Mouse (Mus musculus) heart, adult 2 months (tissue): ENCODE measurements around the gene Nthl1. TPM values are rescaled to one million over a fixed set of nuclear protein-coding genes. Genes with fewer than 3 reads are reported as not detected.

Source experiments
- DNase-seq, 2 experiments: peaks; one replicate each; pipeline ENCODE4 v3.0.0; 2021
- H3K27ac ChIP-seq: fragments of 200-600 bp; 2 replicates; pipeline ENCODE4 v1.8.1; 2022
- H3K27me3 ChIP-seq: fragments of 200-500 bp; 2 replicates; pipeline ENCODE4 v1.6.1; 2012; ENCODE audit warnings: mild to moderate bottlenecking, low read length, inconsistent platforms, mixed read lengths; ENCODE audit not compliant: control insufficient read depth, insufficient read depth
- H3K36me3 ChIP-seq: fragments of 200-500 bp; 2 replicates; pipeline ENCODE4 v1.6.1; 2012; ENCODE audit warnings: low read length, inconsistent platforms; ENCODE audit not compliant: control insufficient read depth, insufficient read depth
- H3K4me1 ChIP-seq: fragments of 200-500 bp; 2 replicates; pipeline ENCODE4 v1.6.1; 2011; ENCODE audit warnings: low read length; ENCODE audit not compliant: control insufficient read depth, insufficient read depth
- H3K4me3 ChIP-seq: fragments of 200-600 bp; 2 replicates; pipeline ENCODE4 v1.8.1; 2022
- H3K79me2 ChIP-seq: fragments of 200-500 bp; replicated peaks from 2 replicates; pipeline ENCODE4 v1.6.1; 2012; ENCODE audit warnings: mild to moderate bottlenecking, inconsistent platforms, low read length, moderate library complexity, mixed read lengths; ENCODE audit not compliant: control insufficient read depth, insufficient read depth
- H3K9ac ChIP-seq: fragments of 200-500 bp; 2 replicates; pipeline ENCODE4 v1.6.1; 2012; ENCODE audit warnings: low read depth, mild to moderate bottlenecking, control low read depth, inconsistent platforms, low read length, mixed read lengths
- CTCF ChIP-seq: fragments of 200-600 bp; IDR thresholded peaks from 2 replicates; pipeline ENCODE4 v1.8.1; 2022; ENCODE audit warnings: antibody characterized with exemption, mild to moderate bottlenecking, moderate library complexity
- EP300 ChIP-seq: fragments of 200-500 bp; IDR thresholded peaks from 2 replicates; pipeline ENCODE4 v1.6.1; 2011; ENCODE audit warnings: low read depth, low read length, control low read depth; ENCODE audit not compliant: insufficient read depth
- POLR2A ChIP-seq: fragments of 200-500 bp; IDR thresholded peaks from 2 replicates; pipeline ENCODE4 v1.6.1; 2011; ENCODE audit warnings: mild to moderate bottlenecking, low read depth, low read length, control low read depth; ENCODE audit not compliant: insufficient read depth
- WGBS: fragments of 180-500 bp; shearing (Covaris S2); methylation state at CpG from one replicate; pipeline ENCODE4 v1.1.7; 2018; 5-methylcytosine and 5-hydroxymethylcytosine counted together
- intact Hi-C: fragments of 180-260 bp; cut with DNase I; formaldehyde crosslinking; loops from one replicate; pipeline ENCODE4 v1.15.1; 2025
- polyA plus RNA-seq: library from polyadenylated mRNA; depleted of rRNA; stranded (reverse); fragments of >200 nt; gene quantifications from 2 replicates; pipeline ENCODE4 v1.2.3, GENCODE M21; 2012
- total RNA-seq, 2 experiments: library from RNA; stranded (reverse); gene quantifications; 2 replicates each; pipeline ENCODE4 v1.2.3; 2021

Nthl1 gene
- total and polyA plus RNA-seq, 3 experiments = 2.9 to 7.0 (median 3.4) TPM

GRCm38 (mm10) chr17:24648731-24649377, 16.4 kb downstream of the Nthl1 start:
- peak in 1 of 2 experiments; percentile 45 for DNase-seq

DNA sequence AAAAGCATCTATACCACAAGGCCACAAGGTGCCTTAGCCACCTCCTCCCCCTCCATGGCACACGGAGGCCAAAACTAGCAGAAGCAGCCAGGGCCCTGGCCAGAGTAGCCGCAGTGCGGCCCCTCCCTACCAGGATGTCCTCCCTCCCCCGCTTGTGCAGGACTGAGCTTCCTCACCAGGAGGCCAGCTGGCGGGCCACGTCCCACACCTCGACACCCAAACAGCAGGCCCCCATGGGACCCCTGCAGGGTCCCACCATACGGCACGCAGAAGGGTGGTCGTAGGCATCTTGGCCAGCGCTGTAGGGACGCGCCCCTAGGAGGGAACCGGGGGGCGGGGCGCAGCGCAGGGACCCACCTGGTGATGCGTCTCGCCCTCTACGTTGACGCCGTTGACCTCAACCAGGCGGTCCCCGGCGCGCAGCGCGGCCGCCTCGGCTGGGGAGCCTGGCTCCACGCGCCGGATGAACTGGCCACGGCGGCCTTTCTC, 17.1 kb downstream of the Nthl1 start:
- WGBS = under 1% methylated on average over 35 of the region's 35 CpGs
- intact Hi-C loops = loop anchor here (1.0 to 10.0 kb wide), 4 partner anchors 17 to 425 kb away; partner anchors contain the start of genes Nthl1, Traf7 and Tsc2
- H3K27ac ChIP-seq = peak overlapping the region; percentile 98
- peak overlapping the region; percentile 99 for H3K9ac ChIP-seq
- no peaks in the 10 kb centered on the region for H3K36me3 ChIP-seq
- DNase-seq = peak; percentile 80 to 82
- TF ChIP-seq POLR2A (0 out of 2 replicates have a peak, but pooled peaks have one; percentile 35), EP300 (no peak), CTCF (peak; percentile 43)
- H3K4me3 ChIP-seq = peak overlapping the region; percentile 97
- H3K4me1 ChIP-seq = peaks cover 12% of the 10 kb centered on the region
- peaks cover 3% of the 10 kb centered on the region for H3K79me2 ChIP-seq
- no peaks in the 10 kb centered on the region for H3K27me3 ChIP-seq

More at GRCm38 (mm10) chr17:24648731-24649377, 16.4 kb downstream of the Nthl1 start:
- Histone ChIP-seq H3K79me2 (peaks cover 3% of the 10 kb centered on the region), H3K9ac (peak overlapping the region; percentile 99), H3K4me3 (peak overlapping the region; percentile 97), H3K4me1 (peaks cover 11% of the 10 kb centered on the region), H3K27me3 (no peaks in the 10 kb centered on the region), H3K36me3 (no peaks in the 10 kb centered on the region), H3K27ac (peak overlapping the region; percentile 98)
- TF ChIP-seq CTCF (peak; percentile 10; the same call in 1 of the 2 replicates), EP300 (no peak)
- WGBS = 48% methylated on average over 10 of the region's 10 CpGs
- intact Hi-C loops = loop anchor here (10.0 kb wide), 1 partner anchor 426 kb away; no protein-coding TSS in a partner anchor

DNA sequence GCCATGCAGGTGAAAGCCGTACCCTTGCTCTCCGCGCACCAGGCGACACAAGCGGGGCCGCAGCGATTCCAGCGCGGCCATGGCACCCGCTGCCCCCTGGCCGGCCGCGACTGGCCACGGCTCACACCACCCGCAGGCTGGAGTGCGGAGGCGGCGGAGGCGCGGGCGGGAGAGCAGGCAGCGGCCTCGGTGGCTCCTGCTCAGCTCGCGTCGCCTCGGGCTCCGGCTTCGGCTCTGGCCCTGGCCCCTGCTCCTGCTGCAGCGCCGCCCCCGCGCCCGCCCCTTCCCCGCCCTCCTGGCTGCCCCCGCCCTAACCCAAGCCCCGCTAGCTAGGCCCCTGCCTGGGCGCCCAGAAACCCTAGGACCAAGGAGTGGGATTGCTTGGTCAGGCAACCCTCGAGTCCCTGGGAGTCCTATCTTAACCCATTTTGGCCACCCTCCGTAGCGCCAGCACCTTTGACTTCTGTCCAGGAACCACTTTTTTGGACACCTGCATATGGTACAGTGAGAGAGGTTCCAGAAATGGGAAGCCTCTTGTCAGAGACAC, 17.7 kb downstream of the Nthl1 start, which contains the start of gene Slc9a3r2:
Gene Slc9a3r2 (minus strand): TSS at position 258 of the 547 bp plus-strand sequence.
- Histone ChIP-seq H3K4me1 (peaks cover 11% of the 10 kb centered on the region), H3K27me3 (no peaks in the 10 kb centered on the region), H3K9ac (peak within 1 kb of the TSS; percentile 99), H3K79me2 (peaks cover 3% of the 10 kb centered on the region), H3K36me3 (no peaks in the 10 kb centered on the region), H3K27ac (peak within 1 kb of the TSS; percentile 98), H3K4me3 (peak within 1 kb of the TSS; percentile 97)
- peak; percentile 82 to 83 for DNase-seq
- 1% methylated on average over 35 of the region's 41 CpGs for WGBS
- intact Hi-C loops = loop anchor here (1.0 to 5.0 kb wide), 3 partner anchors 18 to 123 kb away; partner anchors contain the start of genes Nthl1, Traf7 and Tsc2
- TF ChIP-seq POLR2A (peak; percentile 80), EP300 (no peak), CTCF (no peak)

DNA sequence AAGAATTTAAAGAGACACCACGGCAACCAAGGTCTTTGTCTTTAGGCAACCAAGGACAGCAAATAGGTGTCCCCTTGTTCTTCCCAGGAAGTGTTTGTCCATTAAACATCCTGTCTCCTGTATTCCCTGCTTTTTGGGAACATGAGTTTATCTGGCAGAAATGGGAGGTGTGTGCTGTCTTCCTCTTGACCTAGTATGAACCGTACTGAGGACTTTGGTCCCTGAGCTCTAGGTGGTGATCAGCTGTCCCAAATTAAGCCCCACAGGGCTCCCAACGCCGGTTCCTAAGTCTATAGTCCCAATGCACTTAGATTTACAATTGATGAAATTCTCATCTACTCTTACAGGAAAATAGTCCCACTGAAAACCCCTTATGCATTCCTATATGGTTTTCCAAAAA, 18.3 kb downstream of the Nthl1 start:
- 62% methylated on average over 4 of the region's 4 CpGs for WGBS
- no peak for DNase-seq
- peak overlapping the region; percentile 97 for H3K4me3 ChIP-seq
- H3K79me2 ChIP-seq = peaks cover 3% of the 10 kb centered on the region
- TF ChIP-seq POLR2A (no peak), CTCF (no peak), EP300 (no peak)
- H3K36me3 ChIP-seq = no peaks in the 10 kb centered on the region
- peaks cover 8% of the 10 kb centered on the region for H3K4me1 ChIP-seq
- H3K9ac ChIP-seq = peak overlapping the region; percentile 75; the same call in 1 of the 2 replicates
- H3K27me3 ChIP-seq = no peaks in the 10 kb centered on the region
- peak overlapping the region; percentile 98 for H3K27ac ChIP-seq
- intact Hi-C loops = loop anchor here (1.0 to 5.0 kb wide), 3 partner anchors 18 to 123 kb away; partner anchors contain the start of genes Nthl1, Traf7 and Tsc2

GRCm38 (mm10) chr17:24651835-24652234, 19.4 kb downstream of the Nthl1 start:
- DNase-seq = no peak
- WGBS = 29% methylated on average over 3 of the region's 3 CpGs
- Histone ChIP-seq H3K4me1 (peaks cover 8% of the 10 kb centered on the region), H3K27ac (peak overlapping the region; percentile 31), H3K4me3 (no peak overlapping the region), H3K79me2 (peaks cover 3% of the 10 kb centered on the region), H3K27me3 (no peaks in the 10 kb centered on the region), H3K36me3 (no peaks in the 10 kb centered on the region), H3K9ac (no peak overlapping the region)
- TF ChIP-seq CTCF (no peak), EP300 (no peak), POLR2A (no peak)
- intact Hi-C loops = loop anchor here (5.0 kb wide), 2 partner anchors 55 to 125 kb away; partner anchors contain the start of gene Traf7
